Mouse (Mus musculus) cortical plate, adult 2 months (tissue): ENCODE measurements around the gene Bgn. TPM values are rescaled to one million over a fixed set of nuclear protein-coding genes. Genes with fewer than 3 reads are reported as not detected.

Experiments
- H3K27ac ChIP-seq: fragments of 200-500 bp; 2 replicates; pipeline ENCODE4 v1.5.1; 2012; ENCODE audit warnings: low read length, control low read depth, inconsistent platforms; ENCODE audit not compliant: insufficient read depth
- H3K4me1 ChIP-seq: fragments of 200-500 bp; 2 replicates; pipeline ENCODE4 v1.6.1; 2011; ENCODE audit warnings: low read length; ENCODE audit not compliant: control insufficient read depth, insufficient read depth
- H3K4me3 ChIP-seq: fragments of 200-500 bp; 2 replicates; pipeline ENCODE4 v1.5.1; 2011; ENCODE audit warnings: mild to moderate bottlenecking, low read length, control low read depth; ENCODE audit not compliant: insufficient read depth
- CTCF ChIP-seq: fragments of 200-500 bp; IDR thresholded peaks from 2 replicates; pipeline ENCODE4 v1.5.1; 2011; ENCODE audit warnings: mild to moderate bottlenecking, control low read depth, low read length; ENCODE audit not compliant: insufficient read depth; ENCODE audit errors: extremely low read depth
- POLR2A ChIP-seq: fragments of 200-500 bp; IDR thresholded peaks from 2 replicates; pipeline ENCODE4 v1.6.1; 2011; ENCODE audit warnings: mild to moderate bottlenecking, low read length, control low read depth; ENCODE audit not compliant: insufficient read depth; ENCODE audit errors: extremely low read depth
- polyA plus RNA-seq: library from polyadenylated mRNA; depleted of rRNA; stranded (reverse); fragments of >200 nt; gene quantifications from 2 replicates; pipeline ENCODE4 v1.2.3, GENCODE M21; 2012; rRNA removed

Bgn gene
- 16.3 and 16.6 TPM in 2 replicates for polyA plus RNA-seq

DNA sequence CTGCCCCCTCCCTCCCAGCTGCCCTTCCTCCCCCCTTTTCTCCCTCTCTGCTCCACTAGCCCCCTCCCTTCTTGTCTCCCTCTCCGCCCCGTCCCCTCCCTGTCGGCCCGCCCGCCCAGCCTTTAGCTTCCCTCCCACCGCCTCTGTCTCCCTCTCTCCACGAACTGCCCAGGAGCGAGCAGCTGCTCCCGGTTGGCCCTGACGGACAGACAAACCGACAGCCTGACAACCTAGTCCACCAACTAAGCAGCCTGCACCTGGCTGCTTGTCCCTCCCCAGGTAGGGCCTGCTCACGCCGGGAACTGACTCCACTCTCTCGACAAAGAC, at the start of gene Bgn:
TSS of gene Bgn (plus strand) at position 119 of the 327 bp plus-strand sequence.
- Histone ChIP-seq H3K4me1 (no peaks in the 10 kb centered on the region; the same call in 1 of the 2 replicates), H3K4me3 (0 out of 2 replicates have a peak within 1 kb of the TSS, but pooled peaks have one; percentile 10), H3K27ac (no peak within 1 kb of the TSS)
- TF ChIP-seq CTCF: no peak
- TF ChIP-seq POLR2A: no peak

DNA sequence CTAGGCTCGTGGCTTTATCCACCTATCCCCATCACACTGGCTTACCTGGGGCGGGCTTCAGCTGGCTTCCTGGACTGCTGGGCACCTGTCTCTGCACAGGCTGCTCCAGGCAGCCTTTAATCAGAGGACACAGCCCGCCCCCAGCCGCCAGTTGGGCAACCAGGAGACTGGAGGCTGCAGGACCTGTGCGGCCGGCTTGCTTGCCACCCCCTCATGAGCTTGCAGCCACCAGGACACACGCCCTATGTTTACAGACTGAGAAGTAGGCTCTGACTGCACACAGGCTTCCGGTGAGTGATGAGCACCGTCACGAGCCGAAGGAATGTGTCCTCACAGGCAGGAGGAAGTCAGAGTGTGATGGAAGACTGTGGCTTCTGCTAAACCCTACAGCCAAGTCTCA, 48.1 kb upstream of the Bgn start, which contains the start of gene Trex2:
TSS of gene Trex2 (minus strand) at position 93 of the 400 bp plus-strand sequence.
- TF ChIP-seq POLR2A (no peak), CTCF (no peak)
- Histone ChIP-seq H3K4me1 (no peaks in the 10 kb centered on the region), H3K4me3 (no peak within 1 kb of the TSS), H3K27ac (no peak within 1 kb of the TSS)

DNA sequence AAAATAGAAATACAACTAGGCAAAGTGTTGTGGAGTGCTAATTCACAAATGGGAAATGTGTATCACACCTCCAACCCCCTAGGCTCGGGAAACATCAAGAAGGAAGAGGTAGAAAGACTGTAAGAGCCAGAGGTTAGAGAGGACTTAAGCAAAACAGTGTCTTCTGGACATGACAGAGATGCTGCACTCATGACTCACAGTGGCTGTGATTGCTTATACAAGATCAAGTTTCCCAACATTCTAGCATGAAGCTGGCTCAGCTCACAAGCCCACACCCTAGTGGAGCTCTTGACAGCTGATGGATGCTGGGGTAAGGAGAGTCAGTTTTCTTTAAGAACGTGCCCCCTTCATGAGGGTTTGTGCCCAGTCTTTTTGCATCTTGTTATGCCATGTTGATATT, 42.0 kb upstream of the Bgn start:
- Histone ChIP-seq H3K4me3 (no peak overlapping the region), H3K27ac (no peak overlapping the region), H3K4me1 (no peaks in the 10 kb centered on the region)
- TF ChIP-seq CTCF (no peak), POLR2A (no peak)

DNA sequence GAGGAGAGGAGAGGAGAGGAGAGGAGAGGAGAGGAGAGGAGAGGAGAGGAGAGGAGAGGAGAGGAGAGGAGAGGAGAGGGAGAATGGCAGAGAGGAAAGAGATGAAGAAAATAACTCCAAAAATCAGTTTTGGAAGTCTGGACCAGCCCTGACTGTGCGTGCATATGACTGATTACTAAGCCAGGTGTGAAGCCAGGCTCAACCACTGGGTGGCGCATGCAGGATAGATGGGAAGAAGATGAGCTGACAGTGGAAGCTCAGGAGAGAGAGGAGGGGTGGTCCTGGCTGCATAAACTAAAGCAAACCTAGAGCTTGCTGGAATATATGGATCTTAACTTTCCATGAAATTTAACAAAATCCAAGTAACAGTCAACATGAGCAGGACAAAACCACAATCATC, 31.5 kb upstream of the Bgn start:
- Histone ChIP-seq H3K4me3 (no peak overlapping the region), H3K4me1 (no peaks in the 10 kb centered on the region), H3K27ac (no peak overlapping the region)
- TF ChIP-seq CTCF (peak; percentile 76), POLR2A (no peak)

DNA sequence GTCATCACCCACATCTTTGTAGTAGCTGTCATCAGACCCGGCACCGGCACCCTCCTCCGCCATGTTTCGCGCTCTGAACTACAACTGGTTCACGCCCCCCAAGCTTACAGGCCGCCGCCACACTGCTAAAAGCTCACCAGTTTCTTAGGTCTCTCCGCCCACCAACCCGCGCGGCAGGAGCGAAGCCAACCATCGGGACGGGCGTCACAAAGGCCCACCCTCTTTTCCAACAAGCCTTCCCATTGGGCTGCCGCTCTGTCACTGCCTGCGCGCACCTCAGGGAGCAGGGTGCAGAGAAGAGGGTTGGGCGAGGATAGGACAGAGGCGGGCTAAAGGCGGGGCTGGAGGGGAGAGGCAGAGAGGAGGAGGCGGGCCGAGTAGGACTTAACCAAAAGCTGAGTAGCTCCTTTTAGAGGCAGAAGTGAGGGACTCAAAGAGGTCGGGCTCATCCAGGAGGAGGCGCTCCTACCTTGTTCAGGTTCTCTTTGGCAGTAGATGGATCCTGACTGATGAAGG, 24.5 kb upstream of the Bgn start, which contains the start of gene Haus7:
TSS of gene Haus7 (minus strand) at position 168 of the 516 bp plus-strand sequence.
- no peaks in the 10 kb centered on the region for H3K4me1 ChIP-seq
- TF ChIP-seq CTCF (peak; percentile 42), POLR2A (no peak)
- peak within 1 kb of the TSS; percentile 54 for H3K4me3 ChIP-seq
- H3K27ac ChIP-seq: no peak within 1 kb of the TSS

- H3K4me3 ChIP-seq: no peak overlapping the region
- H3K4me1 ChIP-seq: no peaks in the 10 kb centered on the region
- no peak overlapping the region for H3K27ac ChIP-seq
- TF ChIP-seq POLR2A (no peak), CTCF (no peak)
These were observed 22.6 kb upstream of the Bgn start for GRCm38 (mm10) chrX:73460792-73461191.

DNA sequence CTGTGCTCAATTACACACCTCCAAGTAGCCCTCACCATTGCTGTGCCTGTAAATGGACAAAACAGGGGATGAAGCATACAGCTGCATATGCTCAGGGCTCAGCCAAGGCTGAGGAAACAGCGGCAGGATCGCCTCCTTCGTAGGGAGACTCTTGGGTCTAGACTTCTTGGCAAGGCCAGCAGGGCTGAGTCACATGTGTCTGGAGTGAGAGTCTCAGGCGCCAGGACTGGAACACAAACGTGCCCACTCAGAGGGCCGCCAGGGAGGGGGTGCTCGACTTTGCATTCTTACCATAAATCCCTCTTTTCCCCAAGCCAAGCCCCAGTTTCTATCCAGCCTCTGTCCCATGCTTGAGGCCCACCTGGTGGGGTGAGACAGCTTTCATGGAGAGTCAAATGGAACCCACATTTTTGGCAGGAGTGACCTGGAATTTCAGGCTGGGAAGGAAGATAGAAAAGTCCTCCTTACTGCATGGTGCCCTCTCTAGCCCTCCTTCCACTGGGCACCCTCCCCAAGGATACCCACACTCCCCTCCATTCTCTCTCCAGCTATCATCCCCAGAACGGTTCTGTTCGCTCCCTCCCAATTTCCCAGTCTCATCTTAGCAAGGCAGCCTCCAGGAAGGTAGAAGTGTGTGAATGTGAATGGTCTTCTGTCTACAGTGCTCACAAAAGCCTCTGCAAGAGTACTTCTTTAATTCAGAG, 17.8 kb upstream of the Bgn start:
- Histone ChIP-seq H3K27ac (no peak overlapping the region), H3K4me3 (no peak overlapping the region), H3K4me1 (no peaks in the 10 kb centered on the region)
- TF ChIP-seq CTCF (no peak), POLR2A (no peak)

GRCm38 (mm10) chrX:73467446-73468241, 15.8 kb upstream of the Bgn start:
- no peak overlapping the region for H3K4me3 ChIP-seq
- no peak overlapping the region for H3K27ac ChIP-seq
- no peak for TF ChIP-seq CTCF
- TF ChIP-seq POLR2A: no peak
- H3K4me1 ChIP-seq: no peaks in the 10 kb centered on the region

DNA sequence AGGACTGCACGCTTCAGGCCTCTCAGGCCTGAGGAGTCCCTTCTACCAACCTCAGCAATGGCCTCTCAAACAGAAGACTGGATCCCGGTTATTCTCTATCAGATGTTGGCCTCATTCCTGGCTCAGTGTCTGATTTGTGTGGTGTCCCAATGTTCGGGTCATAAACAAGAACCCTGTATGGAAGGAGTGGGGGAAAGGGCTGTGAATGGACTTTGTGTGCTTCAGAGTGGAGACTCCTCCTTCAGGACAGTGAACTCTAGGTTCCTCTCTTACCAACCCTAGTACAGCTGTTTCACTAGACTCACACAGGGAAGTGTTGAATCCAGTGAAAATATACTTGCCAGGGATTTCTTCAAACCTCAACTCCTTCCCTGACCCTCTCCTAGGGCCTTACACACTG, 15.1 kb upstream of the Bgn start:
- TF ChIP-seq CTCF (no peak), POLR2A (no peak)
- H3K27ac ChIP-seq: no peak overlapping the region
- H3K4me3 ChIP-seq: no peak overlapping the region
- no peaks in the 10 kb centered on the region for H3K4me1 ChIP-seq

DNA sequence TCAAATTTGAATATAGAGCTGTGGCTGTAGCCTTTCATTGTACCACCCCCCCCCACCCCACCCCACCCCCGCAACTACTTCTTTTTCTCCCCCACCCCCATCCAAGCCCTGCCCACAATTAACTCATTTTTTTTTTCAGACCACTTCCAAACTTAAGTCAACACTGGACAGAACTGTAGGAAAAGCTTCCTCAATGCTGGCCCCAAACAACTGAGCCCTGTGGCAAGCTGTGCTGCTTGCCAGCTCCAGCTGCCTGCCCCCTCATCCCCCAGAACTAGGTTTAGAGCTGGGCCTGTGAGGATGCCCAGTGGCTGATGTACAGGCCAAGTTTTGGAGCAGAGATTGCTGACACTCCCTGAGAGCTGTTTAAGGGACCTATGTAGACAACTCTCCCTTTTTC, 14.7 kb upstream of the Bgn start:
- H3K4me3 ChIP-seq: no peak overlapping the region
- no peak for TF ChIP-seq POLR2A
- no peak for TF ChIP-seq CTCF
- H3K4me1 ChIP-seq: no peaks in the 10 kb centered on the region
- no peak overlapping the region for H3K27ac ChIP-seq
